8 mouse cellular contexts compared by ENCODE assay signal in genomic region chr3:57651865-57652259, GRCm38 (mm10). TPM values are rescaled to one million over a fixed set of nuclear protein-coding genes. Genes with fewer than 3 reads are reported as not detected.
A peak's percentile ranks its signal among the peaks of the same experiment; 100 is the strongest.
DNase-seq lines count a peak whose midpoint lies in the region; ATAC-seq and TF ChIP-seq lines count a peak whose summit lies in the region.

No protein-coding gene starts in this region.

- no peak for TF ChIP-seq CTCF in layer of hippocampus, adult 2 months (conservative IDR thresholded peaks at IDR 0.05)
- no peak for TF ChIP-seq CTCF in intestine, postnatal 0 days (IDR thresholded peaks at IDR 0.05; ENCODE audit: low read depth)

- peak overlapping the region; percentile 69 for H3K4me2 ChIP-seq in embryonic facial prominence, embryonic 13.5 days
- H3K4me2 ChIP-seq in intestine, postnatal 0 days (replicated peaks; ENCODE audit: low read depth): peak overlapping the region; percentile 73
- H3K4me2 ChIP-seq in neural tube, embryonic 13.5 days: peak overlapping the region; percentile 68

- peaks cover 5% of the 10 kb centered on the region; the same call in 1 of the 2 replicates for H3K4me1 ChIP-seq in embryonic facial prominence, embryonic 13.5 days
- H3K4me1 ChIP-seq in intestine, postnatal 0 days (replicated peaks; ENCODE audit: control insufficient read depth, insufficient read depth, low read length): no peaks in the 10 kb centered on the region
- peaks cover 7% of the 10 kb centered on the region for H3K4me1 ChIP-seq in neural tube, embryonic 13.5 days (replicated peaks)

- H3K27ac ChIP-seq in layer of hippocampus, adult 2 months: peak overlapping the region; percentile 89
- H3K27ac ChIP-seq in embryonic facial prominence, embryonic 13.5 days: peak overlapping the region; percentile 81; the same call in 1 of the 2 replicates
- no peak overlapping the region for H3K27ac ChIP-seq in intestine, postnatal 0 days (ENCODE audit: low read depth, low read length)
- no peak overlapping the region for H3K27ac ChIP-seq in neural tube, embryonic 13.5 days (replicated peaks)

- peak overlapping the region; percentile 97 for H3K4me3 ChIP-seq in layer of hippocampus, adult 2 months
- H3K4me3 ChIP-seq in embryonic facial prominence, embryonic 13.5 days: peak overlapping the region; percentile 80
- peak overlapping the region; percentile 87 for H3K4me3 ChIP-seq in intestine, postnatal 0 days (ENCODE audit: low read depth, low read length)
- peak overlapping the region; percentile 79 for H3K4me3 ChIP-seq in neural tube, embryonic 13.5 days

- DNase-seq in layer of hippocampus, adult 2 months (ENCODE audit: low spot score in 2 of 2): no peak
- no peak for DNase-seq in layer of hippocampus, adult 9-11 months
- DNase-seq in gastrocnemius, postnatal 25 days: no peak
- DNase-seq in thymus, postnatal 14 days: no peak
- DNase-seq in adrenal gland, postnatal 10 days: no peak

- H3K9me3 ChIP-seq in embryonic facial prominence, embryonic 13.5 days: no peaks in the 10 kb centered on the region
- H3K9me3 ChIP-seq in intestine, postnatal 0 days (ENCODE audit: control insufficient read depth): no peaks in the 10 kb centered on the region
- no peaks in the 10 kb centered on the region for H3K9me3 ChIP-seq in neural tube, embryonic 13.5 days

- 75% methylated on average over 3 of the region's 3 CpGs for WGBS in embryonic facial prominence, embryonic 13.5 days
- 62% methylated on average over 3 of the region's 3 CpGs for WGBS in intestine, postnatal 0 days
- 77% methylated on average over 3 of the region's 3 CpGs for WGBS in neural tube, embryonic 13.5 days

- no peak; the same call in 1 of the 2 replicates for ATAC-seq in embryonic facial prominence, embryonic 13.5 days (ENCODE audit: insufficient number of reproducible peaks, insufficient read depth, low FRiP score, low TSS enrichment, low read depth)
- ATAC-seq in intestine, postnatal 0 days: 0 out of 2 replicates have a peak, but pooled peaks have one; percentile 2
- peak; percentile 45 for ATAC-seq in neural tube, embryonic 13.5 days (ENCODE audit: low read depth)

- 0 out of 2 replicates have a peak, but pooled peaks cover 10% of the 10 kb centered on the region for H3K36me3 ChIP-seq in embryonic facial prominence, embryonic 13.5 days
- H3K36me3 ChIP-seq in intestine, postnatal 0 days (ENCODE audit: control insufficient read depth, insufficient read depth): no peaks in the 10 kb centered on the region; the same call in 1 of the 2 replicates
- H3K36me3 ChIP-seq in neural tube, embryonic 13.5 days: peaks cover 14% of the 10 kb centered on the region

- no peaks in the 10 kb centered on the region for H3K27me3 ChIP-seq in embryonic facial prominence, embryonic 13.5 days
- H3K27me3 ChIP-seq in intestine, postnatal 0 days (replicated peaks; ENCODE audit: control insufficient read depth, insufficient read depth, low read length): no peaks in the 10 kb centered on the region
- H3K27me3 ChIP-seq in neural tube, embryonic 13.5 days: peaks cover 7% of the 10 kb centered on the region; the same call in 1 of the 2 replicates

- H3K9ac ChIP-seq in embryonic facial prominence, embryonic 13.5 days: peak overlapping the region; percentile 88
- peak overlapping the region; percentile 87 for H3K9ac ChIP-seq in intestine, postnatal 0 days (ENCODE audit: low read depth, low read length)
- H3K9ac ChIP-seq in neural tube, embryonic 13.5 days: peak overlapping the region; percentile 89

RNA-seq across cellular contexts. Expression of gene Commd2, which starts 0.3 kb away (rescaled TPM):
- total RNA-seq in layer of hippocampus, adult 2 months (2021): 10 to 100 TPM; 20.9 to 21.6 TPM
- 84.6 and 94.2 TPM in 2 replicates for polyA plus RNA-seq in embryonic facial prominence, embryonic 13.5 days (2015; fragmentation: Nextera tagmentation; extraction: Ambion mirVana)
- 71.0 and 72.5 TPM in 2 replicates for polyA plus RNA-seq in intestine, postnatal 0 days (2015; fragmentation: Nextera tagmentation; extraction: Ambion mirVana)
- 84.7 and 87.0 TPM in 2 replicates for polyA plus RNA-seq in neural tube, embryonic 13.5 days (2015; fragmentation: Nextera tagmentation; extraction: Ambion mirVana)
- total RNA-seq in gastrocnemius, postnatal 25 days (2021): 10 to 100 TPM; 11.1 to 11.3 TPM
- 10 to 100 TPM; 25.1 to 28.4 TPM for total RNA-seq in adrenal gland, postnatal 10 days (2021)

RNA-seq across cellular contexts. Expression of gene Ankub1, which starts 40.7 kb away (rescaled TPM):
- total RNA-seq in layer of hippocampus, adult 2 months (2021): 1 to 10 TPM; 2.1 TPM
- polyA plus RNA-seq in embryonic facial prominence, embryonic 13.5 days (2015; fragmentation: Nextera tagmentation; extraction: Ambion mirVana): 0.10 and 0.12 TPM in 2 replicates
- polyA plus RNA-seq in intestine, postnatal 0 days (2015; fragmentation: Nextera tagmentation; extraction: Ambion mirVana): not detected in 2 replicates
- 0.07 TPM in 1 of 2 replicates, not detected in the other for polyA plus RNA-seq in neural tube, embryonic 13.5 days (2015; fragmentation: Nextera tagmentation; extraction: Ambion mirVana)
- not detected for total RNA-seq in gastrocnemius, postnatal 25 days (2021)
- total RNA-seq in adrenal gland, postnatal 10 days (2021): not detected

Comparison
In these comparisons a context has a peak if more than half of its experiments do, and no peak if none do; other contexts are left out.
1. H3K27ac ChIP-seq: peak in layer of hippocampus, adult 2 months (single experiment) and embryonic facial prominence, embryonic 13.5 days (single experiment); none in intestine, postnatal 0 days (single experiment) and neural tube, embryonic 13.5 days (single experiment).
2. Peak in every context shown above with its lines, with median percentiles within 50 percentile points of each other: H3K4me3 ChIP-seq, H3K4me2 ChIP-seq and H3K9ac ChIP-seq.